Mouse (Mus musculus): Measurements from ENCODE around the gene Syt1.

DNA sequence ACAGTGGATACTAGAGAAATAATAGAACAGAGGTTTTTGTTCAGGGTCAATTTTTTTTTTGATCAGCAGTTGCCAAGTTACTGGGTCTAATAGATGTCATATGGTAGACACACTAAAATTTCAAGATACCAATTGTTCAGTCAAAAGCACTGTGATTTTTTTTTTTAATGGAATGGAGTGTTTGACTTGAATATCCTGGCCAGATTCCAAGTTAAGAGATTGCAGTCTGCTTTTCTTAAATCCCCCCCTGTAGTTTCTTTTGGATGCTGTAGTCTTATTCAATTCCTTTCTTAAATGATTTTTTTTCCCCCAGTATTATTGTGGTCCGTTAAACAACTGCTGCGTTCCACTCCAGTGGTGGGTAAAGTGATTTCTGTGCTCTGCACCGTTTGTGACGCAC lies 140.2 kb downstream of the Syt1 start:
- no peak for TF ChIP-seq CTCF (IDR thresholded peaks at IDR 0.05; ENCODE audit: borderline replicate concordance, extremely low read depth, insufficient read depth, insufficient read length)
- TF ChIP-seq POLR2A (IDR thresholded peaks at IDR 0.05; ENCODE audit: borderline replicate concordance, extremely low read depth, insufficient read depth, insufficient read length, poor library complexity, severe bottlenecking), result no peak
